Mouse (Mus musculus) cerebellum, adult 2 months (tissue): ENCODE measurements around the gene Itm2c.

Source experiments
- CTCF ChIP-seq: fragments of 200-500 bp; IDR thresholded peaks from 2 replicates; pipeline ENCODE4 v1.5.1; 2011; ENCODE audit warnings: low read depth, mild to moderate bottlenecking, control low read depth, low read length, moderate library complexity, borderline replicate concordance; ENCODE audit not compliant: insufficient read depth
- POLR2A ChIP-seq: fragments of 200-500 bp; IDR thresholded peaks from 2 replicates; pipeline ENCODE4 v1.6.1; 2011; ENCODE audit warnings: low read length, control low read depth, borderline replicate concordance; ENCODE audit not compliant: insufficient read depth

DNA sequence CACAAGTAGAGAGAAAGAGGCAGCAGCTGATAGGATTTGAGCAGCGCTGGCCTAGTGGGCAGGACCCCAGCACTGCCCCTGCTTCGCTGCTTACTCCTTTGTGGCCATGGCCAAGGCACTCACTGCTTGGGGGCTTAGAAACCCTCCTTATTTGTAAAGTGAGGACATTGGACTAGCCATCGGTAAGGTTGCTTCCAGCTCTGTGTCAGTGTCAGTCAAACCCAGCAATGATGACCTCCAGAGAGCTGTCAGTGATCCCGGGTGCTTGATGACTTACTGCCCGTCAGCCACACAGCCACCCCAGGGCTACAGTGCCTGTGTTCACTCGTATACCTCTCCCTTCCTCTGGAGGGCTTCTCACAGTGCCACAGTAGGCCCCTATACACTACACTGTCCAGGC, 49.1 kb upstream of the Itm2c start:
- TF ChIP-seq POLR2A (no peak), CTCF (no peak)
